Mouse (Mus musculus) left cerebral cortex, postnatal 4 days (tissue): Measurements from ENCODE around the gene Pced1a. TPM values are rescaled to one million over a fixed set of nuclear protein-coding genes. Genes with fewer than 3 reads are reported as not detected.

Experiments
- DNase-seq: peaks from one replicate; pipeline ENCODE4 v3.0.0-alpha.2; 2022
- intact Hi-C: fragments of 180-260 bp; cut with DNase I; formaldehyde crosslinking; loops from one replicate; pipeline ENCODE4 v1.15.1; 2025
- total RNA-seq, 2 experiments: library from RNA; stranded (reverse); gene quantifications; 2 replicates each; pipeline ENCODE4 v1.2.3; 2021

The Pced1a gene
- total RNA-seq: 10 to 100 TPM; 31.7 to 33.2 TPM

DNA sequence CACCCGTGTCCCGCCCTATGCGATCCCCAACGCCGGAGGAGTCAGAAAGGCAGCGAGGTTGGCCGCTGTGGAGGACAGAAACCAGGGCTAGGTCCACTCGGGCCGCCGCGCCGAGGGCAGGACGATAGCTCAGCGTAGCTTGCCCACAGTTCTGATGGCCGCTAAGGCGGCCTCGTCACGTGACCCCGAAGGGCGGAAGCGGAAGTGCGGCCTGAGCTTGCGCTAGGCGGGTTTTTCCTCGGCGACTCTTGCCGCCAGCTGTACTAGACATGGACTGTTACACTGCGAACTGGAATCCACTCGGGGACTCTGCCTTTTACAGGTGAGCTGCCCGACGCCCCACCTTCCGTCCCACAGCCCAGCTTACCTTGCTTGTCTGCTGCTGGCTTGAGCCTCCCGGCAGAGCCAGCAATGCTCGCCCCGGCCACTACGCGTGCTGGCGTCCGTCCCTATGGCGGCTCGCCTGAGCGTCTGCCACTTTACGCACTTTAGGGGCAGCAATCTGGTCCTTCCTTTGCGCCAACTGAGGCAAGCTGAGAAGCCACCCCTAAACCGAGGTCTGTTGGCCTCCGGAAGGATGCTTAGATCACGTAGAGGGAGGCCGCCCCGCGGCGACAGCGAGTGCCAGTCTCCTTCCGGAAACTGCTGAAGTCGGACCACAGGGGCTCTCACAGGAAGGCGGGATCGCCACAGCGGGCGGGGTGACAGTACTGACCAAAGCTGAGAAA, at the start of gene Pced1a, which contains the start of gene Vps16:
TSS of gene Pced1a (minus strand) at position 576 of the 728 bp plus-strand sequence.
TSS of gene Vps16 (plus strand) at position 214 of the 728 bp plus-strand sequence.
- DNase-seq: peak; percentile 93
- intact Hi-C loops: loop anchor here (5.0 kb wide), 1 partner anchor 127 kb away; the partner anchor contains the start of gene Ebf4

DNA sequence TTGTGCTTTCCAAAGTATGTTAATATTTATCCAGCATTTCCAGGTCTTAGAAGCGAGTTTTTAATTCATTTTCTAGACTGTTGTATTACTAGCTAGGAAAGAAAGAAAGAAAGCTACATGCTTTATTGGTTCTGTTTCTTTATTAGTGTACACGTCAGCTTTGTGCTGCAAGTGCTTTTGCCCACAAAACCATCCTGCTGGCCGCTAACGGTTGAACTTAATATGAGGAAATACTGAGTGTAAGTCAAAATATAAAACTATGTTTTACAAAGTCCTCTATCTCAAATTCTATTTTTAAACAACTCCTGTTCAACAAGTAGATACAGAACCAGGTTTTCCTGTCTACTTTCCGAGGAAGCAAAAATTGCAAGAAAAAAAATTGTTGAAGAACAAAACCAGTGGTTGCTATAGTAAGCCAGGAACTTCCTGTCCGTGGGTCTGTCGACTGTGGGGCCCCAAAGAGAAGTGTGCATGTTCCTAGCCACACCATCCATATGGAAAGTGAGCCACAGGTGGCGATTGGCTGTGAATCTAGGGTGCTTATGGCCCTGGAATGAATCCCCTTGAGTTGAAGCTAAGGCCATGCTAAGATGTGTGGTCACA, 48.5 kb upstream of the Pced1a start:
- no peak for DNase-seq

DNA sequence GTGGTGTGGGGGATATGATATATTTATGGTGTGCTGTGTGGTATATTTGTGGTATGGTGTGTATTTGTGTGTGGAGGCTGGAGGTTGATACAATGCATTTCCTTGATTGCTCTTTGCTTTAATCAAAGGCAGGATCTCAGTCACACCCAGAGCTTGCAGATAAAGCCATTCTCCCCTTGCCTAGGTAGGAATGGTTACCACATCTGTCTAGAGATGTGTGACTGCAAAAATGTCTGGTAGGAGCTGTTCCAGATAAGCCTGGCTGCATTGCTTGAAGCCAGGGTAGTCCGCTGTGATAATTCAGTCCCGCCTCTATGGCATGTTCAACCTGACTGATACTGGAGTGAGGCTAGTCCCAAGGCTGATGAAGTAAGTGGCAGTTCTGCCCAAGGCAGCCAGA, 45.4 kb upstream of the Pced1a start:
- intact Hi-C loops: no loop called here
- no peak for DNase-seq

More for the DNA sequence above, 48.5 kb upstream of the Pced1a start:
- intact Hi-C loops: no loop called here

DNA sequence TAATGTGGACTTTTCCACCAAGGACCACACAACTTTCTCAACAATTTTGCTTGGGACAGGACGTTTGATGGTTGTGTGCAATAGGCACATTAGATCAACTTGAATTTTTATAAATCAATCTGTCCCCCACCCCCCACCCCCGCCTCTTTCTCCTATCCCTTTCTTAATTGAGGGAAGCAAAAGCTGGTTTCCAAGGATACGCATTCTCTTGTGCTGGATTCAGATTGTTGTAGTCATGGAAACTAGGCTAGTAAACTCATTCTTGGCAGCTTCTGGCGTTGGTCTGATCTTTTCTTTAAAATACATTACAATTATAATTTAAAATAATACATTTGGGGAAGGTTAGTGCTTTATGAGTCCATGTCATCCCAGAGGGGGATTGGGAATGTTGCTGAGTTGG, 44.9 kb upstream of the Pced1a start:
- DNase-seq: no peak
- intact Hi-C loops: no loop called here

DNA sequence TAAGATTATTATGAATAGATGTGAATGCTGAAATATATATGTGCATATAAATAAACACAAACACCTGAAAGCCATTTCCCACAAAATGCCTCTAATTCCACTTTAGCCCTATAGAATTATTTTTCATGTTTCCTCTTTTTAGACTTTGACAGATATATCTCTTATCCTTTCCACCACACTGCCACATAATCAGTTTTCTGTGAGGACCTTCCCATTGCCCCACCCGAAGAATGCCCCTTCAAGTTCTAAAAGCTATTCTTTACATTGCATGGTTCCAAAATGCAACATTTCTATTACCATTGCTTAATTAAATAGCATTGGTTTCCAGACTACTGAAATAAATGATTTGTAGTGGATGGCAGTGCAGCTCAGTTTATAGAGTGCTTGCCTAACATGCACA, 41.9 kb upstream of the Pced1a start:
- no peak for DNase-seq
- intact Hi-C loops: no loop called here

DNA sequence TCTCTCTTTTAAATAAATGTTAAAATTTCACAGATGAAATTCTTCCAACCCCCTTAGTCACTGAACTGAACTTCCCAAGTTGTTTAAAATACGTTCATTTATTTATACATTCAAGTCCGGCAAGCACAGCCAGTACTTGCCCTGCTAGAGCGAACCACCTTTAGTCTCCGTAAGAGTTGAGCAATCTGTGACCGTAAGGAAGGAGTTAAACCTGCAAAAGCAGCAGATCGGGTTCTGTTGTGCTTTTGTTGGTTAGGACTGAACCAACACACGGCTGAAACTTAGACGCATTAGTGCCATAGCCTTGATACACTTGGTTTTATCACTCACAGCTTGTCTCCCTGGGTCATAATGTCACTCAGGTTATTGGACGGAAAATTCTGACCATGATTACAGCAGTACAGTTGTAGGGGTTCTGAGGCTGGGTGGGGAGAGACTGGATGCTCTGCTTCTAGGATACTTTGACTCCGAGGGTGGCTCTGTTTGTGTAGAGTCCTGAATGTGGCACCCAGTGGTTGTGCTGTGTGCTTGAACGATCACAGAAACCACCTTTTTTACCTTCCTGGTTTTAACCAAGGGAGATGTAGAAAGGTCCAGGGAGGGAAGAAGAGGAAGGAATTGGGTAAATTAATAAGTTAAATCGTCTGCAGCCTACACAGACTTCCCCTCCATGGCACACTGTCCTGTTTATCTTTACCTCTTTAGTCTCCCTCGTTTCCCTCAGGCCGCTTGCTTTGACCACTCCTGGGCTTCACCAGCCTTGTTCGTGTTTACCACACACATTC, 37.0 kb upstream of the Pced1a start:
- no peak for DNase-seq
- intact Hi-C loops: no loop called here

DNA sequence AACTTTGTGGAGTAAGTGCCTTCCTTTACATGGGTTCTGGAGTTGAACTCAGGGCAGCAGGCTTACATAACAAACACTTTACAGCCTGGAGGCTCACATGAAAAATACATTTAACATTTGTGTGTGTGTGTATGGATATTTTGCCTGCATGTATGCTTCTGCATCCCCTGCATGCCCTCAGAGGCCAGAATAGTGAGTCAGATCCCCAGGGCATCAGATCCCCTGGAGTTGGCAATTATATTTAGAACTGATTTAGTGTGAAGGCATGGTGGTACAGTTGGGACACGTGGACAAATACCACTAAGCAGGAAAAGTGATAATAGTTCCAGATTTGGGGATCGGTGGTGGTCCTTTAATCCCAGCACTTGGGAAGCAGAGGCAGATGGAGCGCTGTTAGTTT, 35.1 kb upstream of the Pced1a start:
- DNase-seq: no peak
- intact Hi-C loops: no loop called here

DNA sequence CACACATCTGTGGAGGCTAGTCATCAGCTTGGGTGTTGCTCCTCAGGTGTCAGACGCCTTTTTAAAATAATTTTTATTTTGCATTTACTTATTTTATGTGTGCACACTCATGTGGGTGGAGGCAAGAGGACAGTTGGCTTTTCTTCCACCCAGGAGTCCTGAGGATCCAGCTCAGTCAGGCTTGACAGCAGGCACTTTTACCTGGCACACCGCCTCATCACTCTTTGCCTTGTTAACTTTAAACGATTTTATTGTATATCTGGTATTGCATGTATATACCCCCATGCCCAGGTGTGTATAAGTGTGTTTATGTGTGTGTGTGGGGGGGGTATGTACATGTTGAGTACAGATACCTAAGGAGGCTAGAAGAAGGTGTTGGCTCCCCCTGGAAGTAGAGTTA, 33.4 kb upstream of the Pced1a start:
- DNase-seq: no peak
- intact Hi-C loops: no loop called here

DNA sequence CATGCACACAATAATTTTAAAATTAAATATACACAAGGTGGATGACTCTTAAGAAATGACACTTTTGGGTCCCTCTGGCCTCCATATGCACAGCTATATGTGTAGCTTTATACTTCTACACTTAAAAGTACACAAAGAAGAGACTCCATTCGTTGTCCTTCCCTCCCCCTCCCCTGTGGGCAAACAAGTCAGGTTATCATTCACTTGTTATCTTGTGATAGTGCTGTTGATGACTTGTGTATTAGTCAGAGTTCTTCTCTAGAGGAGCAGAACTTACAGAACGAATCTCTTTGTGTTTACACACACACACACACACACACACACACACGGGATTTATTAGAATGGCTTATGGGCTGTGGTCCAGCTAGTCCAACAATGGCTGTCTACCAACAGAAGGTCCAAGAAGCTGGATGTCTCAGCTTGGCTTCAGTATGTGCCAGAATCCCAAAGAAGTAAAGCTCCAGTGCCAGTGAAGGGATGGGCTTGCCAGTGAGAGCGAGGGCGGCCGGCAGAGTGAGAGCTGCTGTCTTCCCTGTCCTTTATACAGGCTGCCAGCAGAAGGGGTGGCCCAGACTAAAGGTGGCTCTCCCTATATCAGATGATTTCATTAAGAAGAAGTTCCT, 30.4 kb upstream of the Pced1a start:
- DNase-seq: peak; percentile 82
- intact Hi-C loops: loop anchor here (5.0 kb wide), 1 partner anchor 67 kb away; no protein-coding TSS in a partner anchor

DNA sequence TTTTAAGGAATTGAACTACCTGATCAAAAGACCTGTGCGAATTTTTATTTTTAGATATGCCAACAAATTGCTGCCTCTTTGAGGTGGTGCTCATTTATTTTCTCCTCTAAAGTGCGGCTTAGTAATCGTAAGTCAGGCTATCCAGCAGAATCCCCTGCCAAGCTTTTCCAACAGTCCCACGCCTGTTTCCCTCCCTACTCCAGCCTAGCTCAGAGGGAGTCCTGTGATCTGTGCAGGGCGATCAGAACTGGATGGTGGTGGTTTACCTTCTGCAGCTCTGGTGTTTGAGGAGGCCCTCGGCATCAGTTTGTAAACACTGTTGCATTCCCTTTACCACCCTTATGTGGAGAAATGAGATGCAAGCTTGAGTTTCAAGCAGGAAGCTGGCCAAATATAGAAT, 28.9 kb upstream of the Pced1a start:
- no peak for DNase-seq
- intact Hi-C loops: loop anchor here (5.0 kb wide), 1 partner anchor 69 kb away; no protein-coding TSS in a partner anchor

DNA sequence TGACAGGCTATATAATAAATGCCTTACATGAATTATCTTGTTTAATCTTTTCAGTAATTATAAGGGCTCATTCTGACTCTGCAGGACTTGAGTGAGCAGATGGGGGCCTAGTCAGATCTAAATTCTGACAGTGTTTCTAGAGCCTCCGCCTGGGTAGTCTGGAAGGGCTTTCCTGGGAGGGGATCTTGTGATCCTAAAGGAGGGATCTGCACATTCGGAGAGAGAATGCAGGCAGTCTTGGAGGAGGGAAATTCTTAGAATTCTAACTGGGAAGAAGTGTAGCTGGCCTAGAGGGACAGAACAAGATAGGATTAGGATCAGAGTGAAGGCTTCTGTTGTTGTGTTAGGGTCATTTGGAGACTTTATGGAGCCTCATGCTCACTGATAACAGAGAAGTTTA, 27.8 kb upstream of the Pced1a start:
- no peak for DNase-seq
- intact Hi-C loops: loop anchor here (5.0 kb wide), 1 partner anchor 70 kb away; no protein-coding TSS in a partner anchor

DNA sequence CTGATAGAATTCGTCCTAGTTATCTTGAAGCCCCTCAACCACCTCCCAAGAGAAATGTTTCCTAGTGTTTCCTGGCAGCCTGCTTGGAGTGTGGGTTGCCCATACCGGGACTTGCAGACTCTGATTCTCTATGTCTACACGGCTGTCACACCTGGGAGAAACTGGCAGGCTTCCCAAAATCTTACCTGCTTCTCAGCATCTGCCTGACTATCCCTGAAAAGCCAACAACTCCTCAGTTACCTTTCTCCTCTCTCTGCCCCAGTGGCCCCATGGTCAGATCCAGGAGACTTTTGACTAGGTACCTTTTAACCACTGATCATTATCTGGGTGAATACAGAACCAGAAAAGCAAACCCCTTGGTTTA, 27.2 kb upstream of the Pced1a start:
- DNase-seq: no peak
- intact Hi-C loops: loop anchor here (5.0 kb wide), 1 partner anchor 71 kb away; no protein-coding TSS in a partner anchor

DNA sequence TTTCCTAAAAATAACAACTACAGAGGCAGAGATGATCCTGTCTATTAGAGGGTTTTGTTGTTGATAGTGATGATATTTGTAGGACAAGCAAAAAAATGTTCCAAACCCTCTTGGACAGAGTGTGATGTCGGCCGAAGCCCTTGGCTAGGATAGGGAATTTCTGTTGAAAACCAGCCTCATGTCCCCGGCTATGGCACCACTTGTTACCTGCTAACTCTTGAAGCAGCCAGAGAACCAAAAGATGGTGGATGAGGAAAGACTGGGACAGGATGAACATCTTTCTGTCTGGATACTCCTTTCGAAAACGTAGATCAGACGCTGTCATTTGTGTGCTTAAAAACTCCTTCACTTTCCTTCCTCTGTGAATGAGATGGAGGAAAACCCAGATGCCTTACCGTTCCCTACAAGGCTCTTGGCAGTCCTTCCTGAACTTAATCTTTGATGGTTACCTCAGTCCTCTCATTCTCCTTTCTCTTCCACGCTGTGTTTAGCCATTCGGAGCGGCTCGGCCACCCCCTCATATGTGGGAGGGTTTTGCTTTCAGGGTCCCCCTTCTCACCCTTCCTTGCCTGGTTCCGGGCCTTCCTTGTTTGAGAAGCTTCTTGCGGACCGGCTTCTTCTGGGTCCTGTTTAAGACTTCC, 26.7 kb upstream of the Pced1a start:
- no peak for DNase-seq
- intact Hi-C loops: loop anchor here (5.0 kb wide), 1 partner anchor 71 kb away; no protein-coding TSS in a partner anchor

DNA sequence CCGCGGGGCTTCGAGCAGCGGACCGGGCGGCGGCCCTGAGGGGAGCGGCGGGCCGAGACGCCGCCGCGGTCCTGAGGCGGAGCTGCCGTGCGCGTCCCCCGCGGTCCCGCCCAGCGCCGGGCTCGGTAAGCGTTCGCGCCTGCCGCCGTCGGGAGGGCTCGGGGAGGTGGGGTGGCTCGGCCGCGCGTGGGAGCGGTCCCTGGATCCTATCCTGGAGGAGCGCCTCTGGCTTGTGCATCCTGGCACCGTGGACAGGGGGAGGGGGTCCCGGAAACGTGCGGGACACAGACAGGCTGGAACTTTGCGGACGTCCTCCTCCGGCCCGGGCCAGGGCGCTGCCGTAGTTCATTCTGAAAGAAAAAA, 25.9 kb upstream of the Pced1a start:
- intact Hi-C loops: loop anchor here (5.0 kb wide), 1 partner anchor 72 kb away; no protein-coding TSS in a partner anchor
- DNase-seq: peak; percentile 58

DNA sequence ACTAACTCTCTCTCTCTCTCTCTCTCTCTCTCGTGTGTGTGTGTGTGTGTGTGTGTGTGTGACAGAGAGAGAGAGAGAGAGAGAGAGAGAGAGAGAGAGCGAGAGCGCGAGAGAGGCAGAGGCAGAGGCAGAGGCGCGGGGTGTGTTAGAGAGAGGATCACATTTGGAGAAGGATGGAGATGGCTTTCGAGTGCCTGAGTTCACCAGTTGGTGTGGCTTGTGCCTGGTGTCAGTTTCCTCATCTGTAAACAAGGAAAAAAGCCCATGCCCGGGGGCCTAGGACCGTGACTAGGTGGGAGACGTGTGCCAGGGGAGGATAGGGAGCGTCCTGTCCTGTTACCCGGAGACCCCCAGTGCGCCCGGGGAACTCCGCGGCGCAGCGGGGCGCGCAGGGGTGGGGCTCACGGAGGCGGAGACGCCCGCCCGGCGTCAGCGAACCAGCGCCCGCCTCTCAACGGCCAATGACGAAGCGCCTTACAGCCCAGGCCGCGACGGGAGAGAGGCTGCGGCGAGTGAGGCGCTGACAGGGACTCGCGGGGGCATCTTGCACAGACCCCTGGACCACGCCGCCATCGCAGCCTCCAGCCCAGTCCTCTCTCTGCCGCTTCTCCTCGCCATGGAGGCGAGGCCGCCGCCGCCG, 25.4 kb upstream of the Pced1a start, which contains the start of gene Ptpra:
TSS of gene Ptpra (plus strand) at position 485 of the 640 bp plus-strand sequence.
- intact Hi-C loops: loop anchor here (5.0 kb wide), 1 partner anchor 72 kb away; no protein-coding TSS in a partner anchor
- peak; percentile 92 for DNase-seq

DNA sequence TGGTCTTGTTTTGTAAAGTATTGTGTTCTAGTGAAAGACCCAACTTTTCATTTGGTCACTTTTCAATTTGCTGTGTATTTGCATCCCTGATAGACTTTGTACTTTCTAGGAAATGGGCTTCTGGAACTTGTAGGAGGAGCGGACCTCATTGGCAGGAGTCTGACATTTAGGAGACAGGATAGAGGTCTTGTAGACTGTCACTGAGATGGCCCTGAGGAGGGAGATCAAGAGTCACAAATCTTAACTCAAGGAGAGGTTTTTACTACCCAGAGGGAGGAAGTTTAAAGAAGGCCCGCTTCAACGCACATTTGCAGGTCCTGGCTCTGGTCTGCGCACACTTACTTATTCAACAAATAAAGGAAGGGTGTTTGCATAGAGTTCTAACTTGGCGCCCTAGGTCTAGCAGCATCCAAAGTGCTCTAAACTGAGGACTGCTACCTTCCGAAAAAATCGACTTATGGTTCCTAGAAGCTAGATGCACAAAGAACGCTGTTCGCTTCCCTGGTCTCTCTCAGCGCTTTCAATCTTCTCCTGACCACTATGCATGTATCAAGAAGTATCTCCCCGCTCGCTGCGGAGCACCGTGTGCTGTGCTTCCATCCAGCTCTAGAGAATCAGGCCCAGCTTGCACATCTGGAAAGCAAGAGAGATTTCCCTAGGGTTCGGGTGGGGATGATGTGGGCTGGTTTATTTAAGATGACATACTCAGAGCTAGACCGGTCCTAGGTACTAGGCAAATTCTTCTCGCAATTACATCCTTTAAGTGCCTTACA, 24.7 kb upstream of the Pced1a start:
- intact Hi-C loops: no loop called here
- no peak for DNase-seq

DNA sequence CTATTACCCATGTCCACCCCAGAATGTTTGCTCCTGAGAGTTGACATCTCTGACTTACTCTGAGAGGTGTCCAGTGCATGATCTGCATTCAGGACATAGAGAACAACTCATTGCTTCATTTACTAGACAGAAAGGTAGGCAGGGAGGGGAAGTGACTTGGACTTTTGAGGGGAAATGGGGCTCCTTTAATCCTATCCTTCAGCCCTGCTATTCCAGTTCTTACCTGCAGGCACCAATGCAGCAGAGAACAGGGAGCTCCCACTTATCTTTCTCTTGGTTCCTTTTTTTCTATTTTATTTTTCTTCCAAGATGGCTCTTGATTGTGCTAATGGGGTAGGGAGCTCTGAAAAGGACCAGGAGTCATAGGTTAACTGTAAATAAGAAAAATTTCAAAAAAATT, 23.9 kb upstream of the Pced1a start:
- intact Hi-C loops: no loop called here
- DNase-seq: no peak

DNA sequence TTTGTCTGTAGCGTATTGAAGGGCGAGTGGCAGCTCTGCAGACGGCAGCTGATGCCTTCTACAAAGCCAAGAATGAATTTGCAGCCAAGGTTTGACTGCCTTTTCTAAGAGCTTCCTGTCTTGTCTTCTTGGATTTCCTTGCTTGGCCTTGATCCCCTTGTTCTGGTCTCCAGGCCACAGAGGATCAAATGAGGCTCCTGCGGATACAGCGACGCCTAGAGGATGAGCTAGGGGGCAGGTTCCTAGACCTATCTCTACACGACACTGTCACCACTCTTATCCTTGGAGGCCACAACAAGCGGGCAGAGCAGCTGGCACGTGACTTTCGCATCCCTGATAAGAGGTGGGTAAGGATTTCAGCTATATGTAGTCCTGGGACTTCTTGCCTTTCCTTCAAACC, 17.7 kb upstream of the Pced1a start:
- no peak for DNase-seq
- intact Hi-C loops: no loop called here
